Mouse (Mus musculus): Measurements from ENCODE around the gene Atp2b2. TPM values are rescaled to one million over a fixed set of nuclear protein-coding genes. Genes with fewer than 3 reads are reported as not detected.

The Atp2b2 gene
- polyA plus RNA-seq, 1 experiment from 2014 or later: 22.0 TPM

DNA sequence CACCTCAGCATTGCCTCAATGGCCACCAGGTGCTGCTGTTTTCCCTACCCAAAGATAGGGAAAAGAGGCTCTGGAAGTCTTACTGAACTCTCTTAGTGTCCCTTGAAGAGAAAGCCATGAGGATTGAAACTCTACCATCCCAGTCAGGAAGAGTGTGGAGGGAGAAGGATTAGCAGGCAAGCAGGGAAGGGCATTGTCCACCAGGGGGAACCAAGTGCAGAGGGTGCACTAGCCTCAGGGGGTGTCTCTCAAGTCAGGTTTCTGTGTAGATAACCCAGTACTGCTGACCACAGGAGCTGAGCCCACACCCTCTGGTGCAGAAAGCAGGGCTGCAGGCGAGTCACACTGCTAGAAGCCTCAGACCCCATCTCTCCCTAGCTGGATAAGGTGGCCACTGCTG, 203.9 kb downstream of the Atp2b2 start:
- H3K27ac ChIP-seq (replicated peaks): no peak overlapping the region
- 73% methylated on average over 1 of the region's 1 CpGs for WGBS
- H3K27me3 ChIP-seq: no peaks in the 10 kb centered on the region
- no peak overlapping the region for H3K4me3 ChIP-seq
- H3K9me3 ChIP-seq: no peaks in the 10 kb centered on the region
- no peak overlapping the region for H3K9ac ChIP-seq
- H3K4me1 ChIP-seq (replicated peaks): peaks cover 5% of the 10 kb centered on the region
- no peak for ATAC-seq (ENCODE audit: low read depth)
- H3K36me3 ChIP-seq: peaks cover 15% of the 10 kb centered on the region; the same call in 1 of the 2 replicates
- H3K4me2 ChIP-seq: no peak overlapping the region

- Histone ChIP-seq H3K27me3 (no peaks in the 10 kb centered on the region), H3K27ac (replicated peaks) (no peak overlapping the region), H3K4me1 (replicated peaks) (no peaks in the 10 kb centered on the region), H3K4me2 (no peak overlapping the region), H3K36me3 (peaks cover 15% of the 10 kb centered on the region; the same call in 1 of the 2 replicates), H3K4me3 (no peak overlapping the region), H3K9me3 (no peaks in the 10 kb centered on the region), H3K9ac (no peak overlapping the region)
- ATAC-seq (ENCODE audit: low read depth): no peak
- WGBS: 62% methylated on average over 2 of the region's 2 CpGs
Measured at GRCm38 (mm10) chr6:113837740-113838139, 204.7 kb downstream of the Atp2b2 start.

GRCm38 (mm10) chr6:113836545-113836944, 205.9 kb downstream of the Atp2b2 start:
- H3K27ac ChIP-seq (replicated peaks): no peak overlapping the region
- H3K4me1 ChIP-seq (replicated peaks): no peaks in the 10 kb centered on the region
- H3K4me2 ChIP-seq: no peak overlapping the region
- WGBS: 65% methylated on average over 3 of the region's 3 CpGs
- no peak overlapping the region for H3K4me3 ChIP-seq
- no peaks in the 10 kb centered on the region for H3K27me3 ChIP-seq
- H3K9me3 ChIP-seq: no peaks in the 10 kb centered on the region
- H3K9ac ChIP-seq: no peak overlapping the region
- ATAC-seq (ENCODE audit: low read depth): no peak
- H3K36me3 ChIP-seq: peaks cover 5% of the 10 kb centered on the region; the same call in 1 of the 2 replicates

DNA sequence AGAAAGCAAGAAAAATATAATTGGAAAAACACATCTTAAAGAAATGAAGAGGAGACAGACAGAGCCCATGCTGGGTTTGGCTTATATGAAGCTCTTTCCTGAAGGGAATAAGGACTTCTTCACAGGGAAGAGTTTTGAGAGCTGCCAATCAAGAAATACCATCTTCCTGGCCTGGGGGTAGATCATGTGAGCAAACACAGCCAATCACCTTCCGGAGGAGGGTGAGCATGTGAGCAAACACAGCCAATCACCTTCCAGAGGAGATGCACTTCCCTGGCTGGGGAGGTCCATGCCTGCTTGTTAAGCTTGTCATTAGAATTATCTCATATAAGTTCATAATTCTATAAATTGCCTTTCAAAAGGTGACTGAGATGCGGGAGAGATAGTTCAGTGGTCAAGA, 211.9 kb downstream of the Atp2b2 start:
- WGBS: 87% methylated on average over 2 of the region's 2 CpGs
- H3K9ac ChIP-seq: no peak overlapping the region
- no peak overlapping the region for H3K4me3 ChIP-seq
- H3K36me3 ChIP-seq: no peaks in the 10 kb centered on the region
- no peak overlapping the region for H3K4me2 ChIP-seq
- no peaks in the 10 kb centered on the region for H3K9me3 ChIP-seq
- H3K4me1 ChIP-seq (replicated peaks): peaks cover 11% of the 10 kb centered on the region
- H3K27me3 ChIP-seq: no peaks in the 10 kb centered on the region
- H3K27ac ChIP-seq (replicated peaks): no peak overlapping the region
- no peak for ATAC-seq (ENCODE audit: low read depth)

- Histone ChIP-seq H3K36me3 (no peaks in the 10 kb centered on the region), H3K4me3 (no peak overlapping the region), H3K27me3 (no peaks in the 10 kb centered on the region), H3K4me1 (replicated peaks) (peaks cover 14% of the 10 kb centered on the region), H3K9me3 (no peaks in the 10 kb centered on the region), H3K9ac (no peak overlapping the region), H3K27ac (replicated peaks) (no peak overlapping the region), H3K4me2 (no peak overlapping the region)
- WGBS: 82% methylated on average over 4 of the region's 4 CpGs
- ATAC-seq (ENCODE audit: low read depth): no peak
Measured at GRCm38 (mm10) chr6:113827309-113827708, 215.1 kb downstream of the Atp2b2 start.

DNA sequence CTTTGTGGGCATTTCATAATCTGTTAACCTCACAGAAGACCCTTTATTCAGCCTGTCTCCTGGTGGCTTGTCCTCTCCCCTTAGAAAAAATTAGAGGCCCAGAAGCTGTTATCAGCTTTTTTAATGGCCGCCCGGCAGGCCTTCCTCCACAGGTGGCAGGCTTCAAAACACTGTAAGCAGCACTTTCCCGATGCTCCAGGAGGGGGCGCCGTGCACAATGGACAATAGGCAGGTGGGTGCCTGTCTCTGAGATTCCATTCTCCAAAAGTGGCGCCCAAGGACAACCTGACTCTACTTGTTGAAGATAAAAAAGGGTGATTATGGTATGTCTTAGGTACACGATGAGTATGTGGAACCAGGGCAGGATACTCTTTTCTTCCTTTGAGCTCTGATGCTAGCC, 220.0 kb downstream of the Atp2b2 start:
- H3K9ac ChIP-seq: no peak overlapping the region
- ATAC-seq (ENCODE audit: low read depth): no peak

DNA sequence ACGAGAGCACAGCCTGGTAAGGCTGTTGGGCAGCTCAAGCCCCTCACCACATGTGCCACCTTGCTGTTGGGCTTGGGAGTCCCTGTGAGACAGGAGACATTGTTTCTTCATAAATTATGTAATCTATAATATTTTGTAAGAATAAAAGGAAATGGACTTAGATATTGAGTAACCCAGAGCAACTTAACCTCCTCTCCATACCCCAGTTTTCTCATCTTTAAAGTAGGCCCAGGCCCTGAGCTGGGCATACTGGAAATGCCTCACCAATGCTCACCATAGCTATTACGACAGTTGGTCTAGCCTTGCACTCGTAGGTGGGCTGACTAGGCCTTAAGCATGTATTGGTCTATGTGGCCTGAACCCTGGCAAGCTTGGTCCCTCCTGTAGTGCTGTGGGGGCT, 225.7 kb downstream of the Atp2b2 start:
- peaks cover 17% of the 10 kb centered on the region for H3K36me3 ChIP-seq
- H3K4me2 ChIP-seq: no peak overlapping the region
- no peaks in the 10 kb centered on the region; the same call in 1 of the 2 replicates for H3K27me3 ChIP-seq
- no peak overlapping the region for H3K9ac ChIP-seq
- WGBS: 99% methylated on average over 3 of the region's 3 CpGs
- no peaks in the 10 kb centered on the region for H3K9me3 ChIP-seq
- no peak overlapping the region for H3K27ac ChIP-seq (replicated peaks)
- ATAC-seq (ENCODE audit: low read depth): no peak
- H3K4me3 ChIP-seq: no peak overlapping the region
- H3K4me1 ChIP-seq (replicated peaks): no peaks in the 10 kb centered on the region

More for the DNA sequence above, 220.0 kb downstream of the Atp2b2 start:
- Histone ChIP-seq H3K4me3 (no peak overlapping the region), H3K36me3 (no peaks in the 10 kb centered on the region), H3K27ac (replicated peaks) (no peak overlapping the region), H3K4me1 (replicated peaks) (peaks cover 14% of the 10 kb centered on the region), H3K4me2 (no peak overlapping the region), H3K27me3 (no peaks in the 10 kb centered on the region), H3K9me3 (no peaks in the 10 kb centered on the region)
- WGBS: 45% methylated on average over 7 of the region's 7 CpGs

- Histone ChIP-seq H3K9ac (no peak overlapping the region), H3K36me3 (peaks cover 52% of the 10 kb centered on the region), H3K4me3 (no peak overlapping the region), H3K4me2 (no peak overlapping the region), H3K4me1 (replicated peaks) (no peaks in the 10 kb centered on the region), H3K27me3 (no peaks in the 10 kb centered on the region; the same call in 1 of the 2 replicates), H3K9me3 (no peaks in the 10 kb centered on the region), H3K27ac (replicated peaks) (no peak overlapping the region)
- WGBS: 55% methylated on average over 1 of the region's 1 CpGs
- no peak for ATAC-seq (ENCODE audit: low read depth)
Measured at GRCm38 (mm10) chr6:113811462-113811861, 231.0 kb downstream of the Atp2b2 start.

GRCm38 (mm10) chr6:113810667-113811066, 231.7 kb downstream of the Atp2b2 start:
- H3K27ac ChIP-seq (replicated peaks): no peak overlapping the region
- ATAC-seq (ENCODE audit: low read depth): no peak
- H3K4me2 ChIP-seq: no peak overlapping the region
- H3K9me3 ChIP-seq: peaks cover 5% of the 10 kb centered on the region; the same call in 1 of the 2 replicates
- peaks cover 60% of the 10 kb centered on the region for H3K36me3 ChIP-seq
- no peak overlapping the region for H3K9ac ChIP-seq
- no peaks in the 10 kb centered on the region for H3K4me1 ChIP-seq (replicated peaks)
- H3K27me3 ChIP-seq: no peaks in the 10 kb centered on the region; the same call in 1 of the 2 replicates
- 83% methylated on average over 4 of the region's 4 CpGs for WGBS
- no peak overlapping the region for H3K4me3 ChIP-seq

DNA sequence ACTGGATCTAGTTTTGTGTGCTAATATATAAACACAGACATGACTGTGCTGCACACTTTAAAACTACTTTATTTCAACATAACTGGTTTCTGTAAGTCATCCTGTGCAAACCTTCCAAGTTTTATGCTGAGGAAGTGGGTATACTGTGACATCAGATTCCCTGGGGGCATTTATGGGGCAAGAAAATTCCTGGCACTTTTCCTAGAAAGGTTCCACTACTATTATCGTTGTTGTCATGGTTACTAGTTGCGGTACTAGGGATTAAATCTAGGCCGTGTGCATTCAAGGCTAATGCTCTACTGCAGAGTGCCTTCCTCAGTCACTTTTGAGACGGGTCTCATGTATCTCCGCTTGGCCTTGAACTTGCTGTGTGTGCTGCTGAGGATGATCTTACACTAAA, 236.2 kb downstream of the Atp2b2 start:
- no peak overlapping the region for H3K9ac ChIP-seq
- peaks cover 75% of the 10 kb centered on the region for H3K36me3 ChIP-seq
- 76% methylated on average over 5 of the region's 5 CpGs for whole genome bisulfite sequencing

DNA sequence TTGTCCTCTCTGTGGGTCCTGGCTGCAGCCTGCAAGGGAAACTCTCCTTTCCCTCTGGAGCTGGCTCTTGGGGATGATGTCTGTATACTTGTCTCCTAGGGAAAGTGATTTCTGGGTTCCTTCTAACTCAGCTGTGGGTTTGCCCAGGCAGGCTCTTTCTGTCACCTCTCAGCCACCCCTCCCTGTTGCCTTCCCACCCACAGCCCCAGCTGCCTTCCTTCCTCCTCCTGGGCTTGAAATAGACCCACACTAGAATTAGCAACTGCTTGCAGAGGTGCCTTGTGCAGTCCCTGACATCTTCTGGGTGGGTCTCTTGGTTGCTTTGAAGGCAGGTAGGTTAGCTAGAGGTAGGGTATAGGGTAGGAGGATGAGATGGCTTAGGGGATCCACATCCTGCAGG, 241.2 kb downstream of the Atp2b2 start:
- Histone ChIP-seq H3K27me3 (no peaks in the 10 kb centered on the region; the same call in 1 of the 2 replicates), H3K9ac (no peak overlapping the region), H3K4me2 (no peak overlapping the region), H3K4me3 (no peak overlapping the region), H3K9me3 (peaks cover 18% of the 10 kb centered on the region), H3K36me3 (peaks cover 46% of the 10 kb centered on the region), H3K27ac (replicated peaks) (no peak overlapping the region), H3K4me1 (replicated peaks) (peaks cover 35% of the 10 kb centered on the region)
- no peak for ATAC-seq (ENCODE audit: low read depth)

More for the DNA sequence above, 236.2 kb downstream of the Atp2b2 start:
- ATAC-seq (ENCODE audit: low read depth): no peak
- H3K27me3 ChIP-seq: no peaks in the 10 kb centered on the region
- H3K27ac ChIP-seq (replicated peaks): no peak overlapping the region
- H3K4me1 ChIP-seq (replicated peaks): no peaks in the 10 kb centered on the region
- H3K4me3 ChIP-seq: no peak overlapping the region
- H3K9me3 ChIP-seq: peaks cover 18% of the 10 kb centered on the region
- H3K4me2 ChIP-seq: no peak overlapping the region

DNA sequence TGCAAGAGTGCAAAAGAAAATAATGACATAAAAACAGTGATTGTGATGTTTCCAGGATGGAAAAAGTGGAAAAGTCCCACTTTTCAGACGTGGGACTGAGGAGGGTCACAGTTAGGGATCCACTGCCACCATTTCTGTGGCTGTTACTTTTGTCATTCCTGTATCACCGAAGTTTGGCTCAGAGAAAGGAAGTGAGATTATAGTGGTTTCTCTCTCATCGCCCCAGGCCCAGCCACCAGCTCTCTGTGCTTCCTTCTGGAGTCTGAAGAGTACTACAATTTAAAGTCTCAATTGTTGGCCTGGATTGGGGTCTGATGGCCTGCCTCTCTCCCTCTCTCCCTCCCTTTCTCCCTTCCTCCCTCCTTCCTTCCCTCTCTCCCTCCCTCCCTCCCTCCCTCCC, 242.5 kb downstream of the Atp2b2 start:
- 68% methylated on average over 3 of the region's 3 CpGs for WGBS

DNA sequence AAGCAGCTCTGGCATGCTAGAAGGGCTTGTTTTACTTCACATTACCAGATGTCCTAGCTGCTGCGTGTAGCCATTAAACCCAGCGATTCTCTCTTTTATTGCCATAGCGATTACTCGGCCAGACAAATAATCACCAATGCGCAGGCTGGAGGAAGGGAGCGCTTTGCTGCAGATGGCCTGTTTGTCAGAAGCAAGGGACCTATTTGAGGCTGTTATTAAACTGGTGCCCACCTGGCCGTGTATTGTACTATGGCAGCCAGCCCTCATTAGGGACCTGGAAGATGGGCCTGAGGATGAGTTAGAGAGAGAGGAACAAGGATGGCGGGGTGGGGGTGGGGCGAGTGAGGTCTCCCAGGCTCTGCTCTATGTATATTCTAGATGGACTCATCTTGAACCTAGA, 243.1 kb downstream of the Atp2b2 start:
- no peaks in the 10 kb centered on the region for H3K9me3 ChIP-seq
- peak; percentile 88 for ATAC-seq (ENCODE audit: low read depth)
- peaks cover 27% of the 10 kb centered on the region for H3K36me3 ChIP-seq
- H3K4me3 ChIP-seq: no peak overlapping the region
- H3K27ac ChIP-seq (replicated peaks): peak overlapping the region; percentile 76
- H3K4me2 ChIP-seq: no peak overlapping the region
- H3K4me1 ChIP-seq (replicated peaks): peaks cover 54% of the 10 kb centered on the region
- no peak overlapping the region for H3K9ac ChIP-seq
- H3K27me3 ChIP-seq: no peaks in the 10 kb centered on the region; the same call in 1 of the 2 replicates
- WGBS: 21% methylated on average over 9 of the region's 9 CpGs

More for the DNA sequence above, 242.5 kb downstream of the Atp2b2 start:
- Histone ChIP-seq H3K4me2 (no peak overlapping the region), H3K27ac (replicated peaks) (peak overlapping the region; percentile 76), H3K4me3 (no peak overlapping the region), H3K36me3 (peaks cover 33% of the 10 kb centered on the region), H3K9ac (no peak overlapping the region), H3K9me3 (peaks cover 5% of the 10 kb centered on the region), H3K27me3 (no peaks in the 10 kb centered on the region; the same call in 1 of the 2 replicates), H3K4me1 (replicated peaks) (peaks cover 48% of the 10 kb centered on the region)
- ATAC-seq (ENCODE audit: low read depth): no peak

Measured in neural tube, embryonic 13.5 days (tissue).